Mouse (Mus musculus) embryonic facial prominence, embryonic 12.5 days (tissue): ENCODE measurements around the gene Olfr111. TPM values are rescaled to one million over a fixed set of nuclear protein-coding genes. Genes with fewer than 3 reads are reported as not detected.

Experiments
- ATAC-seq: fragments of 200-750 bp; cut with Nextera tagmentation; 2 replicates; pipeline ENCODE4 v1.8.0; 2017; ENCODE audit not compliant: insufficient number of reproducible peaks, insufficient read depth, low FRiP score, low TSS enrichment
- H3K27ac ChIP-seq: fragments of 300-500 bp; sonication (generic); 2 replicates; pipeline ENCODE4 v1.5.1; 2016; ENCODE audit warnings: mild to moderate bottlenecking
- H3K27me3 ChIP-seq: fragments of 300-500 bp; sonication (generic); 2 replicates; pipeline ENCODE4 v1.6.1; 2016; ENCODE audit warnings: mild to moderate bottlenecking, moderate library complexity
- H3K36me3 ChIP-seq: fragments of 300-500 bp; sonication (generic); 2 replicates; pipeline ENCODE4 v1.6.1; 2016; ENCODE audit warnings: mild to moderate bottlenecking
- H3K4me1 ChIP-seq: fragments of 300-500 bp; sonication (generic); 2 replicates; pipeline ENCODE4 v1.6.1; 2016
- H3K4me2 ChIP-seq: fragments of 300-500 bp; sonication (generic); replicated peaks from 2 replicates; pipeline ENCODE4 v1.6.1; 2016; ENCODE audit warnings: mild to moderate bottlenecking, moderate library complexity
- H3K4me3 ChIP-seq: fragments of 300-500 bp; sonication (generic); 2 replicates; pipeline ENCODE4 v1.5.1; 2016; ENCODE audit warnings: mild to moderate bottlenecking
- H3K9ac ChIP-seq: fragments of 300-500 bp; sonication (generic); 2 replicates; pipeline ENCODE4 v1.6.1; 2016; ENCODE audit warnings: mild to moderate bottlenecking, moderate library complexity
- H3K9me3 ChIP-seq: fragments of 300-500 bp; sonication (generic); 2 replicates; pipeline ENCODE4 v1.6.1; 2016; ENCODE audit warnings: mild to moderate bottlenecking, moderate library complexity
- polyA plus RNA-seq: library from polyadenylated mRNA; unstranded; fragments of >200 nt; fragmentation: Nextera tagmentation; extraction: Ambion mirVana; gene quantifications from 2 replicates; pipeline ENCODE4 v1.2.1, GENCODE M21; 2016

Olfr111 gene
- polyA plus RNA-seq, 1 experiment from 2014 or later = not detected

DNA sequence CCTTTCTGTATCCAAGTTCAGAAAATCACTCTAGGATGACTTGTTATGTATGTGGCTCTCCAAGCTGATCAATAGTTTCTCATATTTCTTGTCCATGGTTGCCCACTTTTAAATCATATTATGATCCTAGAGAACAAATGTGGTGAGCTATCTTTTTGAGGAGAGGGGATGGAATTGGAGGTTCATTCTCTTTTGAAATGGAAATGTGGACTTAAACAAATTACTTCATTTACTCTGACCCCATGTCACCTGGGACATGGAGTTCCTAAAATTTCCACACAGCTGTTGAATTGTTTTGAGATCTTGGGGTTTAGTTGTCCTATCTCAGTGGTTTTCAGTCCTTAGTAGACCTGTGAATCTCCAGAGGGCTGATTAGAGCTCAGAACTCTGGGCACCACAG is 69.7 kb downstream of the Olfr111 start, which contains the start of gene Olfr113:
Gene Olfr113 (minus strand): TSS at position 101 of the 400 bp plus-strand sequence.
- ATAC-seq = no peak
- no peaks in the 10 kb centered on the region for H3K36me3 ChIP-seq
- no peak within 1 kb of the TSS for H3K9ac ChIP-seq
- no peaks in the 10 kb centered on the region for H3K4me1 ChIP-seq
- no peak within 1 kb of the TSS for H3K4me3 ChIP-seq
- H3K4me2 ChIP-seq = no peak within 1 kb of the TSS
- no peaks in the 10 kb centered on the region for H3K27me3 ChIP-seq
- no peaks in the 10 kb centered on the region for H3K9me3 ChIP-seq
- H3K27ac ChIP-seq = no peak within 1 kb of the TSS

Other genes with a start within 250 kb of the Olfr111 start
- gene Olfr98, start 244.3 kb upstream of the Olfr111 start, polyA plus RNA-seq = not detected in 2 replicates
- 1.4 and 1.5 TPM in 2 replicates for gene H2-M3, start 237.8 kb upstream of the Olfr111 start, polyA plus RNA-seq
- gene Olfr99, start 224.6 kb upstream of the Olfr111 start, polyA plus RNA-seq = not detected in 2 replicates
- not detected in 2 replicates for gene Olfr101, start 203.7 kb upstream of the Olfr111 start, polyA plus RNA-seq
- gene Olfr102, start 191.0 kb upstream of the Olfr111 start, polyA plus RNA-seq = not detected in 2 replicates
- not detected in 2 replicates for gene Olfr103, start 168.3 kb upstream of the Olfr111 start, polyA plus RNA-seq
- gene Olfr104-ps, start 148.4 kb upstream of the Olfr111 start, polyA plus RNA-seq = not detected in 2 replicates
- gene Olfr105-ps, start 129.0 kb upstream of the Olfr111 start, polyA plus RNA-seq = not detected in 2 replicates
- gene Olfr106-ps, start 117.6 kb upstream of the Olfr111 start, polyA plus RNA-seq = not detected in 2 replicates
- not detected in 2 replicates for gene Olfr107, start 108.8 kb upstream of the Olfr111 start, polyA plus RNA-seq
- not detected in 2 replicates for gene Olfr108, start 62.5 kb upstream of the Olfr111 start, polyA plus RNA-seq
- not detected in 2 replicates for gene Olfr109, start 49.1 kb upstream of the Olfr111 start, polyA plus RNA-seq
- not detected in 2 replicates for gene H2-M2, start 24.5 kb upstream of the Olfr111 start, polyA plus RNA-seq
- gene Olfr110, start 15.6 kb upstream of the Olfr111 start, polyA plus RNA-seq = not detected in 2 replicates
- gene Olfr112, start 61.4 kb downstream of the Olfr111 start, polyA plus RNA-seq = not detected in 2 replicates
- not detected in 2 replicates for gene Olfr113, start 69.6 kb downstream of the Olfr111 start, polyA plus RNA-seq
- not detected in 2 replicates for gene Olfr114, start 84.7 kb downstream of the Olfr111 start, polyA plus RNA-seq
- gene Olfr115, start 119.1 kb downstream of the Olfr111 start, polyA plus RNA-seq = not detected in 2 replicates
- not detected in 2 replicates for gene Olfr116, start 119.2 kb downstream of the Olfr111 start, polyA plus RNA-seq
- not detected in 2 replicates for gene Olfr117, start 155.8 kb downstream of the Olfr111 start, polyA plus RNA-seq
- not detected in 2 replicates for gene Olfr118, start 159.0 kb downstream of the Olfr111 start, polyA plus RNA-seq
- not detected in 2 replicates for gene Olfr119, start 188.5 kb downstream of the Olfr111 start, polyA plus RNA-seq
- not detected in 2 replicates for gene Olfr120, start 213.8 kb downstream of the Olfr111 start, polyA plus RNA-seq
- not detected in 2 replicates for gene Olfr121, start 240.8 kb downstream of the Olfr111 start, polyA plus RNA-seq